Mouse (Mus musculus): ENCODE results near the gene Nwd1. TPM values are rescaled to one million over a fixed set of nuclear protein-coding genes. Genes with fewer than 3 reads are reported as not detected.
A peak's percentile ranks its signal among the peaks of the same experiment; 100 is the strongest.

The Nwd1 gene
- total and polyA plus RNA-seq, 3 experiments = 0.05 to 0.16 TPM; not detected in 1

GRCm38 (mm10) chr8:72761322-72762051 lies 115.0 kb downstream of the Nwd1 start, which contains the start of gene F2rl3:
Gene F2rl3, plus strand, starts transcription at chr8:72761880.
- no peak for TF ChIP-seq TAL1 (conservative IDR thresholded peaks at IDR 0.05; ENCODE audit: low read depth, low read length)
- TF ChIP-seq POLR2AphosphoS5 (IDR thresholded peaks at IDR 0.05; ENCODE audit: insufficient replicate concordance, low read depth, low read length) = no peak
- TF ChIP-seq CTCF (IDR thresholded peaks at IDR 0.05; ENCODE audit: low read depth, low read length) = no peak
- Histone ChIP-seq H3K27me3 (ENCODE audit: insufficient read depth, low read length) (peaks cover 12% of the 10 kb centered on the region; the same call in 1 of the 2 replicates), H3K4me1 (ENCODE audit: insufficient read depth, low read depth, low read length) (peaks cover 4% of the 10 kb centered on the region), H3K4me3 (ENCODE audit: low read depth, low read length) (no peak within 1 kb of the TSS; the same call in 1 of the 2 replicates), H3K36me3 (replicated peaks) (peaks cover 22% of the 10 kb centered on the region), H3K9me3 (replicated peaks) (no peaks in the 10 kb centered on the region)
- ATAC-seq (ENCODE audit: extremely low read depth, insufficient number of reproducible peaks, low FRiP score, poor library complexity, severe bottlenecking) (no peak), DNase-seq (ENCODE audit: low spot score) (no peak)

- no peak for DNase-seq (ENCODE audit: low spot score)
- Histone ChIP-seq H3K4me1 (ENCODE audit: insufficient read depth, low read depth, low read length) (no peaks in the 10 kb centered on the region), H3K4me3 (ENCODE audit: low read depth, low read length) (no peak overlapping the region), H3K9me3 (replicated peaks) (no peaks in the 10 kb centered on the region), H3K36me3 (replicated peaks) (peaks cover 14% of the 10 kb centered on the region), H3K27me3 (ENCODE audit: insufficient read depth, low read length) (peaks cover 15% of the 10 kb centered on the region; the same call in 1 of the 2 replicates)
- ATAC-seq (ENCODE audit: extremely low read depth, insufficient number of reproducible peaks, low FRiP score, poor library complexity, severe bottlenecking) = no peak
- TF ChIP-seq GATA1 (IDR thresholded peaks at IDR 0.05; ENCODE audit: borderline replicate concordance, low read length) = no peak
Measured at GRCm38 (mm10) chr8:72762306-72762705, 115.8 kb downstream of the Nwd1 start.

GRCm38 (mm10) chr8:72765696-72766095 lies 119.2 kb downstream of the Nwd1 start:
- Histone ChIP-seq H3K4me1 (ENCODE audit: insufficient read depth, low read depth, low read length) (no peaks in the 10 kb centered on the region), H3K36me3 (replicated peaks) (no peaks in the 10 kb centered on the region), H3K27me3 (ENCODE audit: insufficient read depth, low read length) (peaks cover 15% of the 10 kb centered on the region; the same call in 1 of the 2 replicates), H3K4me3 (ENCODE audit: low read depth, low read length) (no peak overlapping the region), H3K9me3 (replicated peaks) (no peaks in the 10 kb centered on the region)
- no peak for DNase-seq (ENCODE audit: low spot score)
- TF ChIP-seq POLR2AphosphoS5 (IDR thresholded peaks at IDR 0.05; ENCODE audit: insufficient replicate concordance, low read depth, low read length) (no peak), GATA2 (IDR thresholded peaks at IDR 0.05; ENCODE audit: borderline replicate concordance, low read depth, low read length) (no peak), TAL1 (conservative IDR thresholded peaks at IDR 0.05; ENCODE audit: low read depth, low read length) (no peak), CTCF (IDR thresholded peaks at IDR 0.05; ENCODE audit: low read depth, low read length) (no peak), GATA1 (IDR thresholded peaks at IDR 0.05; ENCODE audit: borderline replicate concordance, low read length) (no peak)
- peak; percentile 28; the same call in 1 of the 2 replicates for ATAC-seq (ENCODE audit: extremely low read depth, insufficient number of reproducible peaks, low FRiP score, poor library complexity, severe bottlenecking)

- peaks cover 15% of the 10 kb centered on the region; the same call in 1 of the 2 replicates for H3K27me3 ChIP-seq (ENCODE audit: insufficient read depth, low read length)
- no peak for TF ChIP-seq POLR2AphosphoS5 (IDR thresholded peaks at IDR 0.05; ENCODE audit: insufficient replicate concordance, low read depth, low read length)
- no peak for TF ChIP-seq GATA2 (IDR thresholded peaks at IDR 0.05; ENCODE audit: borderline replicate concordance, low read depth, low read length)
- no peak for TF ChIP-seq TAL1 (conservative IDR thresholded peaks at IDR 0.05; ENCODE audit: low read depth, low read length)
- TF ChIP-seq CTCF (IDR thresholded peaks at IDR 0.05; ENCODE audit: low read depth, low read length) = no peak
- TF ChIP-seq GATA1 (IDR thresholded peaks at IDR 0.05; ENCODE audit: borderline replicate concordance, low read length) = no peak
- ATAC-seq (ENCODE audit: extremely low read depth, insufficient number of reproducible peaks, low FRiP score, poor library complexity, severe bottlenecking) (no peak), DNase-seq (ENCODE audit: low spot score) (no peak)
- no peaks in the 10 kb centered on the region for H3K9me3 ChIP-seq (replicated peaks)
- no peaks in the 10 kb centered on the region for H3K4me1 ChIP-seq (ENCODE audit: insufficient read depth, low read depth, low read length)
- H3K4me3 ChIP-seq (ENCODE audit: low read depth, low read length) = no peak overlapping the region
- no peaks in the 10 kb centered on the region for H3K36me3 ChIP-seq (replicated peaks)
Measured at GRCm38 (mm10) chr8:72766777-72767176, 120.3 kb downstream of the Nwd1 start.

Other genes with a start within 250 kb of the Nwd1 start
- gene Eps15l1, start 225.3 kb upstream of the Nwd1 start, total RNA-seq (2014; fragmentation: Nextera tagmentation) = 95.7 and 110 TPM in 2 replicates
- 31.9 and 37.2 TPM in 2 replicates for gene Eps15l1, start 225.3 kb upstream of the Nwd1 start, total RNA-seq (2017)
- gene Eps15l1, start 225.3 kb upstream of the Nwd1 start, polyA plus RNA-seq (2012) = 10.8 and 16.7 TPM in 2 replicates
- gene Calr3, start 202.8 kb upstream of the Nwd1 start, total RNA-seq (2014; fragmentation: Nextera tagmentation) = 3.6 and 5.1 TPM in 2 replicates
- gene Calr3, start 202.8 kb upstream of the Nwd1 start, total RNA-seq (2017) = 0.58 and 0.87 TPM in 2 replicates
- gene Calr3, start 202.8 kb upstream of the Nwd1 start, polyA plus RNA-seq (2012) = 0.08 and 0.13 TPM in 2 replicates
- 10.8 and 17.2 TPM in 2 replicates for gene 1700030K09Rik, start 202.8 kb upstream of the Nwd1 start, total RNA-seq (2014; fragmentation: Nextera tagmentation)
- 7.3 and 9.0 TPM in 2 replicates for gene 1700030K09Rik, start 202.8 kb upstream of the Nwd1 start, total RNA-seq (2017)
- gene 1700030K09Rik, start 202.8 kb upstream of the Nwd1 start, polyA plus RNA-seq (2012) = 3.9 and 5.0 TPM in 2 replicates
- gene Cherp, start 171.5 kb upstream of the Nwd1 start, total RNA-seq (2014; fragmentation: Nextera tagmentation) = 142 and 187 TPM in 2 replicates
- gene Cherp, start 171.5 kb upstream of the Nwd1 start, total RNA-seq (2017) = 11.0 and 16.2 TPM in 2 replicates
- gene Cherp, start 171.5 kb upstream of the Nwd1 start, polyA plus RNA-seq (2012) = 303 and 317 TPM in 2 replicates
- 22.4 and 40.9 TPM in 2 replicates for gene Slc35e1, start 154.1 kb upstream of the Nwd1 start, total RNA-seq (2014; fragmentation: Nextera tagmentation)
- gene Slc35e1, start 154.1 kb upstream of the Nwd1 start, total RNA-seq (2017) = 22.7 and 24.5 TPM in 2 replicates
- 7.9 and 9.0 TPM in 2 replicates for gene Slc35e1, start 154.1 kb upstream of the Nwd1 start, polyA plus RNA-seq (2012)
- gene Med26, start 98.4 kb upstream of the Nwd1 start, total RNA-seq (2014; fragmentation: Nextera tagmentation) = 14.8 and 17.9 TPM in 2 replicates
- gene Med26, start 98.4 kb upstream of the Nwd1 start, total RNA-seq (2017) = 6.9 and 7.6 TPM in 2 replicates
- gene Med26, start 98.4 kb upstream of the Nwd1 start, polyA plus RNA-seq (2012) = 43.8 and 61.3 TPM in 2 replicates
- gene Smim7, start 75.6 kb upstream of the Nwd1 start, total RNA-seq (2014; fragmentation: Nextera tagmentation) = 26.8 and 36.6 TPM in 2 replicates
- 30.6 and 32.9 TPM in 2 replicates for gene Smim7, start 75.6 kb upstream of the Nwd1 start, total RNA-seq (2017)
- gene Smim7, start 75.6 kb upstream of the Nwd1 start, polyA plus RNA-seq (2012) = 14.3 and 15.8 TPM in 2 replicates
- gene Tmem38a, start 74.7 kb upstream of the Nwd1 start, total RNA-seq (2014; fragmentation: Nextera tagmentation) = 3.3 and 3.5 TPM in 2 replicates
- gene Tmem38a, start 74.7 kb upstream of the Nwd1 start, total RNA-seq (2017) = 1.6 and 2.6 TPM in 2 replicates
- 2.8 and 3.1 TPM in 2 replicates for gene Tmem38a, start 74.7 kb upstream of the Nwd1 start, polyA plus RNA-seq (2012)
- gene Sin3b, start 76.6 kb downstream of the Nwd1 start, total RNA-seq (2014; fragmentation: Nextera tagmentation) = 73.8 and 82.2 TPM in 2 replicates
- 186 and 202 TPM in 2 replicates for gene Sin3b, start 76.6 kb downstream of the Nwd1 start, total RNA-seq (2017)
- 58.9 and 64.7 TPM in 2 replicates for gene Sin3b, start 76.6 kb downstream of the Nwd1 start, polyA plus RNA-seq (2012)
- gene F2rl3, start 115.2 kb downstream of the Nwd1 start, total RNA-seq (2014; fragmentation: Nextera tagmentation) = not detected in 2 replicates
- gene F2rl3, start 115.2 kb downstream of the Nwd1 start, total RNA-seq (2017) = 0.05 and 0.12 TPM in 2 replicates
- 0.03 TPM in 1 of 2 replicates, not detected in the other for gene F2rl3, start 115.2 kb downstream of the Nwd1 start, polyA plus RNA-seq (2012)